Mouse (Mus musculus) gonadal fat pad, adult 2 months (tissue): ENCODE measurements around the gene Vps53. TPM values are rescaled to one million over a fixed set of nuclear protein-coding genes. Genes with fewer than 3 reads are reported as not detected.

Source experiments
- DNase-seq: peaks from one replicate; pipeline ENCODE4 v3.0.0-alpha.2; 2012; ENCODE audit warnings: low read depth
- polyA plus RNA-seq: library from polyadenylated mRNA; depleted of rRNA; stranded (reverse); fragments of >200 nt; gene quantifications from 2 replicates; pipeline ENCODE4 v1.2.3, GENCODE M21; 2012

The Vps53 gene
- polyA plus RNA-seq, 1 experiment: 35.1 TPM

DNA sequence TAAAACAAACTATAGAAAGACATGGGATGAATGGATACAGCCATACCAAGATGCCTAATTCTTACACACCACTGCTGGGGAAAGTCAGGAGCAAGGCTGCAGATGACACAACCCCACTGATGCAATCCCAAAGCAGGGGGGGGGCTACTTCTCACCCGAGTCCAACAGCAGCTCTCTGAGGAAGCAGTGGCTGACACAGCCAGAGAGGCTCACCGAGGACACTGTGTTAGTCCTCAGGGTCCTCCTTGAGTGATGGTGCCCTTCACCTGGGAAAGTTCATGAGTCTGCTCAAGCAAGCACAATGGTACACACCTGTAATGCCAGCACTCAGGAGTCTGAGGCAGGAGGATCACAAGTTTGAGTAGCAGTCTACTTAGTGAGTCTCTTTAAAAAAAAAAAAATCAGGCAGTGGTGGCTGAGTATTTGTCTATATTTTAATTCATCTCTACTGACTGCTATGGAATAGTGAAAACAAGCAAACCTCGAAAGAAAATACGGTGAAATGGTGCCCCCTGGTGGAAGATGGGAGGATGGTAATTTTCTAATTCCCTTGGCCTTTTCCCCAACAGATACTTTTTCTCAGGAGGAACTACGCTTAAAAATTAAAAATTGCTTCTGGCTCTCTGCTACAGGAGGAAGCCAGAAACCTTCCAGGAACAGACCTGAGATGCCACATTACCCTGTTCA lies 12.2 kb downstream of the Vps53 start:
- no peak for DNase-seq

- no peak for DNase-seq
Observed at GRCm38 (mm10) chr11:76166657-76167056, 12.8 kb downstream of the Vps53 start.

DNA sequence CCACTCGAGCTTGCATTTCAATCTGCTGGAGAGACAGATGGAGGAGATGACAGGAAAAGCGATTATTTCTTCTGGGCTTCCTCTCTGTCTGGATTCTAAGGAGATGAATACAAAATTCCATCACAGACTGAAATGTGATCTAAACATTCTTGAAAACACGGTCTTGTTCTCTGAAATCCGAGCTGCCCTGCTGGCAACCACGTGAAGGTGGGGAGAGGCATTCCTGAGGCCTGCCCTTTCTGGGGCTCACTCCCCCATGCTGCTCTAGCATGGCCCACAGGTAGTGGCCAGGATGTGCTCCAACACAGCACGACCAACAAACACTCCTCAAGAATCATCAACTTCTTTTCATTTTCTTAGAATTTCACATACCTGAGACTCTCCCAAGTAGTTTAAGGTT lies 19.2 kb downstream of the Vps53 start:
- no peak for DNase-seq

- no peak for DNase-seq
Observed at GRCm38 (mm10) chr11:76158375-76158774, 21.1 kb downstream of the Vps53 start.

GRCm38 (mm10) chr11:76154861-76155260 lies 24.6 kb downstream of the Vps53 start:
- no peak for DNase-seq

GRCm38 (mm10) chr11:76154200-76154599 lies 25.2 kb downstream of the Vps53 start:
- DNase-seq: no peak

DNA sequence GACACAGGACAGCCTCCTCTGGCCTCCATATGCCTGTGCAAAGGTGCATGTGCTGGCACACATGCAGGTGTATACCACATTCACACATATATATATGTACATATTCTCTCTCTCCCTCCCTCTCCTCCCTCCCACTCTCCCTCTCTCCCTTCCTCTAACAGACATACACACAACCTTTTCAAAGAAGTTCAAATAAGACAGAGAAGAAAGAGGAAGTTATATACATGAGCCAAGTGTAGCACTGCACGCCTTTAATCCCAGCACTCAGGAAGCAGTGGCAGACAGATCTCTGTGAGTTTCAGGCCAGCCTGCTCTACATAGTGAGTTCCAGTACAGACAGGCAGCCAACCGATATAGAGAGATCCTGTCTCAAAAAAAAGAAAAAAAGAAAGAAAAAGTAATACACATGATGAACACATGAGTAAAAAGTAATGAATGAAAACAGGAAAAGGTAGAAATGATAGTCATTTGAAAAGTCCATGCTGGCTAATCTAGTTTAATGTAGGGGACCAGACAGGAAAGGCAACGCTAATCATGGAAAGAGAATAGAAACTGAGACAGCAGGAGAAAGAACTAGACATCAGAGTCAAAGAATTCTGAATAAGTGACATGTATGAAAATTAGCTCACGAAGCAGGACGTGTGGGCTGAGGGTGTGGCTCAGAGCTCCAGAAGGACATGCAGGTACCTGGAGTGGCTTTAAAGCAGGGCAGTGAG lies 26.1 kb downstream of the Vps53 start:
- DNase-seq: no peak

GRCm38 (mm10) chr11:76150980-76151379 lies 28.5 kb downstream of the Vps53 start:
- no peak for DNase-seq

- no peak for DNase-seq
Observed at GRCm38 (mm10) chr11:76148055-76149008, 31.1 kb downstream of the Vps53 start.

- peak; percentile 65 for DNase-seq
Observed at GRCm38 (mm10) chr11:76146187-76147010, 33.0 kb downstream of the Vps53 start.

GRCm38 (mm10) chr11:76145169-76145568 lies 34.3 kb downstream of the Vps53 start:
- DNase-seq: no peak

DNA sequence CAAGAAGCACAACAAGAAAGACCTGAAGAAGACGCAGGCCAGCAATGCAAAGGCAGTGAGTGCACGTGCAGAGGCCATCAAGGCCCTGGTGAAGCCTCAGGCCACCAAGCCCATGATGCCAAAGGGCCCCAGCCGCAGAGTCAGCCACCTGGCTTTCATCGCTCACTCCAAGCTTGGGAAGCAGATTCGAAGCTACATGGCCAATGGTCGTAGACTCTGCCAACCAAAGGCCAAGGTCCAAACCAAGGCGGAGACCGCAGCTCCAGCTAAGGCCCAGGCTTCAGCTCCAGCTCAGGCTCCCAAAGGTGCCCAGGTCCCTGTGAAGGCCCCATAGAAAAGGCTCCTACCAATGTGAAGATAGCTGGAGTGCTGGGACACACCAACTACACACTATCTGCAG lies 35.1 kb downstream of the Vps53 start:
- DNase-seq: no peak

DNA sequence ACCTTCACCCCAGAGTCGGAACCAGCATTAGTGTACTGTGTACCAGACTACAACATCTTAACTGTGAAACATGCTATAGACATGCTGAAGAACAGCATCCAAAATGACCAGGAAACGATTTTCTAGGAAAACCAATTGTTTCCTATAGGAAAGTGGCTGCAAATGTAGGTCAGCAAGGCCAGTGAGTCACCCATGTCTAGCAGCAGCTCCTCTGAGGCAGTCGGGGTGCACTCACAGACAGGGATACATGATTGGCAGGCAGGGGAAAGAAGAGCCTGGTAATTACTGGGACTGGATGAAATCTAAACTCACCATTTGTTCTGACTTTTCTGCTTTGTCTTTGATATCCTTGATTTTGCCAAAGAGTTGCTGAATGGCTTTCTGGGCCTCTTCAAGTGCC lies 41.5 kb downstream of the Vps53 start:
- DNase-seq: no peak

GRCm38 (mm10) chr11:76135641-76136437 lies 43.6 kb downstream of the Vps53 start:
- DNase-seq: no peak

DNA sequence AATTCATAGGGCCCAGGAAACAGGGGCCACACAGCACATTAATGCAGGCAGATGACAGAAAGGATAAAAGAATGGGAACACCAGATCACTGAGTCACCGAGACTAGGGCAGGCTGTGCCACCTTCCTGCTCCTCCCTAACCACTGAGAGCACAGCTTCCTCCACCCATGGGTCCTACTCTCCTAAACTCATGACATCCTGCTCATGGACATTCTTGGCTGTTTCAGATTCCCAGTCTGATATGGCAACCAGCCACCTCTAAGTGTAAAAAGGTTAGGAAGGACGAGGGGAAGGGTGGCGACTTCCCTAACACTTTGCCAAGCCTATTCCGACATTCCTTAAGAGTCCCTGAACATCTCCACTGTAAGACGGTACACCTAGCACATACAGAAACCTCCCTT lies 48.6 kb downstream of the Vps53 start:
- no peak for DNase-seq

DNA sequence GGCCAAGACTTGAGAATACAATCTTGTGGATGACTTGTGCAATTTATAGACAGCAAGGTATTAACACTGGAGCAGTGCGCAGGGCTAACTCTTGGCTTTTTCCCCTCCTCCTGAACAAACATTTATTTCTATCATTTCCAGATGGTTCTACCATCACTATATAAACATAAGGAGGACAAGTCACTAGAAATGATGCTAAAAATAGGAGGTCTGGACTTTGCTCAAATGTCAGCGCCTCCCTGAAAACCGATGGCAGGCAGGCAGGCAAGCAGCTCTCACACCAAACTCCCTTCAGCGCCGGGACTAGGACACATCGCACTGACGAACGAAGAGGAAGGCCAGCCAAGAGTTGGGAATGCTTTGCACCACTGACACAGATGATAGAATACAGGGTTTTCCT lies 54.1 kb downstream of the Vps53 start:
- DNase-seq: no peak

DNA sequence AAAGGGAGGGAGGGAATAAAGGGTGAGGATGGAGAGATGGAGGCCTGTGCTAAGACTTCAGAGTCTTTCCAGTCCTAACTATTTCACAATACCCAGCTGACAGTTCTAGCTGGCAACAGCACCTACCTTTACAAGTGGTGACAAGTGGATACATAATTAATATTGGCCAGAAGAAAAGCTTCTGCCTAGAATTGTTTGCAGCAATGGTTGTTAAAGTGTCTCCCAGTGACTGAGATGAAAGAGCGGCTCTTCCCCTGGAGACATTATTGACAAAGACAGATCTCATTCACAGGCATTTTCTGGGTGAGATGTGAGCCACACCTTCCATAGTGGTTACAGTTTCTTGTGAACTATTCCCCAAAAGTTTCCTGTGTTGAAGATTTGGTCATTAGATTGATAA lies 55.9 kb downstream of the Vps53 start:
- peak; percentile 88 for DNase-seq

DNA sequence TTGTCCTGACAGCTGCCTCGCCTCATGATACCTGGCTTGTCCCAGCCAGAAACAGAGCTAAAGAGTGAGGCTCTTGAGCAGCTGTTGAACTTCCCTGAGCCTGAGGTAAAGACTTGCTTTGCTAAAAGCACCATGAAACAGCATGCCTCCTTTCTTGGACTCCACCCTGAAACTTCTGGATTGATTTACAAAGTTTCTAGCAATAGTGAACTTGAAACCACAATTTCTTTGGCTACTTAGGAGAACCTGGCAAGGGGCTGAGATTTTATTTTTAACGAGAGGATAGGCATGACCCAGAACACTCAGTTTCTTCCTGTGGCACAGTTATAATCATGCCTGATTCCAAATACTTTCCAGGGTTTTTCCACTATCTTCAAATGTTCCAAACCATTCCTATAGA lies 56.9 kb downstream of the Vps53 start:
- no peak for DNase-seq

DNA sequence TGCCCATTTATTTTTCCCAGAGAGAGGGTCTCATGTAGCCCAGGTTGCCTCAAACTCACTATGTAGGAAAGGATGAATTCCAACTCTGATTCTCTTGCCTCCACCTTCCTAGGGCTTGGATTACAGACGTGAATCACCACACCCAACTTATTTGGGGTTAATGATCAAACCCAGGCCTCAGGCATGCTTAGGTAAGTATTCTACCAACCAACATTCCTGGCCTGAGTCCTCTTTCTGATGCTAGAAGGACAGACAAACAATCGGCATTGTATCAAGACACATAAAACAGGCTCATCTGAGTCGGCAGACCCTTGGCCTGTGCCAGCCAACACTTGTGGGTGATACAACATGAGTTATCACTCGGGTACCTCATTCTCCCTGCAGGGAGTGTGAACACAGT lies 58.4 kb downstream of the Vps53 start:
- DNase-seq: no peak

DNA sequence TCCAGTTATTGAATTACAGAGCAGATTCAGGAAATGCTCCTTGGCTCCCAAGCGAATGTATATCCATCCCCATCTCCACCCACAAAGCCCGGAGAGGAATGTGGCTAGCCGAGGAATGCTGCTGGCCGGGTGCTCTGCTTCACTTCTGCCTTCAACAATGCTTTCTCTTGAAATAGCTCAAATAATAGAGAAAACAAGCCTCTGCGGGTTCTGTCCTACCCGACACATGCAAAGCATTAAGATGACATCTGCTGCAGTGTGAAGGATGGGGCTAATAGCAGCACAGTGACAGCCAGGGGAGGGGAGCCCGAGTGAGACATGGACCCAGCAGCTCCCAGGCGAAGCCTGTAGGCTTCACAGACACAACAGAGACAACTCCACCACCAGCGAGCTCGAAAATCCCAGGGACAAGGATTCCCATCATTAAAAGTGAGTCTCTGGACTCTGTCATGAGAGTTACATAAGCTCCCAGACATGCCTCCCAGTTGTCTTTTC lies 59.0 kb downstream of the Vps53 start:
- DNase-seq: no peak

- no peak for DNase-seq
Observed at GRCm38 (mm10) chr11:76110416-76110815, 69.0 kb downstream of the Vps53 start.
